Mouse (Mus musculus) hindbrain, embryonic 16.5 days (tissue): ENCODE measurements around the gene Phyh. TPM values are rescaled to one million over a fixed set of nuclear protein-coding genes. Genes with fewer than 3 reads are reported as not detected.

Experiments used
- ATAC-seq: fragments of 200-750 bp; cut with Nextera tagmentation; 2 replicates; pipeline ENCODE4 v1.8.0; 2017; ENCODE audit warnings: moderate TSS enrichment, moderate library complexity
- H3K27ac ChIP-seq: fragments of 300-500 bp; sonication (generic); 2 replicates; pipeline ENCODE4 v1.5.1; 2014; ENCODE audit warnings: low read depth, mild to moderate bottlenecking, control low read depth, low read length, moderate library complexity
- H3K27me3 ChIP-seq: fragments of 300-500 bp; sonication (generic); replicated peaks from 2 replicates; pipeline ENCODE4 v1.6.1; 2014; ENCODE audit warnings: low read length; ENCODE audit not compliant: control insufficient read depth, insufficient read depth
- H3K36me3 ChIP-seq: fragments of 300-500 bp; sonication (generic); 2 replicates; pipeline ENCODE4 v1.6.1; 2014; ENCODE audit warnings: mild to moderate bottlenecking, low read length, moderate library complexity, mixed read lengths; ENCODE audit not compliant: control insufficient read depth, insufficient read depth
- H3K4me1 ChIP-seq: fragments of 300-500 bp; sonication (generic); 2 replicates; pipeline ENCODE4 v1.6.1; 2014; ENCODE audit warnings: low read depth, low read length; ENCODE audit not compliant: control insufficient read depth, insufficient read depth
- H3K4me2 ChIP-seq: fragments of 300-500 bp; sonication (generic); 2 replicates; pipeline ENCODE4 v1.6.1; 2014; ENCODE audit warnings: mild to moderate bottlenecking, low read length, control low read depth, moderate library complexity
- H3K4me3 ChIP-seq: fragments of 300-500 bp; sonication (generic); 2 replicates; pipeline ENCODE4 v1.5.1; 2014; ENCODE audit warnings: mild to moderate bottlenecking, low read length, control low read depth, moderate library complexity
- H3K9ac ChIP-seq: fragments of 300-500 bp; sonication (generic); 2 replicates; pipeline ENCODE4 v1.6.1; 2014; ENCODE audit warnings: low read depth, mild to moderate bottlenecking, control low read depth, low read length, moderate library complexity
- H3K9me3 ChIP-seq: fragments of 300-500 bp; sonication (generic); 2 replicates; pipeline ENCODE4 v1.6.1; 2014; ENCODE audit warnings: mild to moderate bottlenecking, low read length, moderate library complexity; ENCODE audit not compliant: control insufficient read depth
- WGBS: fragments of 180-500 bp; shearing (Covaris S2); extraction: QIAGEN DNeasy Blood & Tissue Kit; methylation state at CpG from one replicate; pipeline ENCODE4 v1.1.7; 2014; 5-methylcytosine and 5-hydroxymethylcytosine counted together
- polyA plus RNA-seq: library from polyadenylated mRNA; unstranded; fragments of >200 nt; fragmentation: Nextera tagmentation; extraction: Ambion mirVana; gene quantifications from 2 replicates; pipeline ENCODE4 v1.2.1, GENCODE M21; 2015

The Phyh gene
- polyA plus RNA-seq, 1 experiment from 2014 or later, result 120 TPM

GRCm38 (mm10) chr2:4909909-4910308, 8.9 kb upstream of the Phyh start:
- Histone ChIP-seq H3K36me3 (peaks cover 26% of the 10 kb centered on the region), H3K4me2 (no peak overlapping the region), H3K9me3 (no peaks in the 10 kb centered on the region), H3K4me1 (no peaks in the 10 kb centered on the region), H3K4me3 (no peak overlapping the region), H3K27ac (no peak overlapping the region), H3K9ac (no peak overlapping the region), H3K27me3 (no peaks in the 10 kb centered on the region)
- no peak for ATAC-seq
- 70% methylated on average over 6 of the region's 6 CpGs for WGBS

GRCm38 (mm10) chr2:4910521-4910920, 8.3 kb upstream of the Phyh start:
- Histone ChIP-seq H3K27me3 (no peaks in the 10 kb centered on the region), H3K4me3 (no peak overlapping the region), H3K4me1 (no peaks in the 10 kb centered on the region), H3K27ac (no peak overlapping the region), H3K4me2 (no peak overlapping the region), H3K36me3 (peaks cover 24% of the 10 kb centered on the region), H3K9me3 (no peaks in the 10 kb centered on the region), H3K9ac (no peak overlapping the region)
- no peak for ATAC-seq
- 86% methylated on average over 4 of the region's 4 CpGs for WGBS

- Histone ChIP-seq H3K4me2 (no peak overlapping the region), H3K4me1 (peaks cover 3% of the 10 kb centered on the region; the same call in 1 of the 2 replicates), H3K36me3 (no peaks in the 10 kb centered on the region), H3K27ac (no peak overlapping the region), H3K27me3 (no peaks in the 10 kb centered on the region), H3K4me3 (no peak overlapping the region), H3K9ac (no peak overlapping the region), H3K9me3 (no peaks in the 10 kb centered on the region)
- no peak for ATAC-seq
- 68% methylated on average over 7 of the region's 7 CpGs for WGBS
Measured at GRCm38 (mm10) chr2:4913949-4914348, 4.9 kb upstream of the Phyh start.

- no peak for ATAC-seq
- Histone ChIP-seq H3K36me3 (no peaks in the 10 kb centered on the region), H3K4me3 (no peak overlapping the region), H3K27ac (no peak overlapping the region), H3K4me1 (peaks cover 3% of the 10 kb centered on the region), H3K27me3 (no peaks in the 10 kb centered on the region), H3K9me3 (no peaks in the 10 kb centered on the region), H3K9ac (no peak overlapping the region), H3K4me2 (no peak overlapping the region)
- WGBS, result 69% methylated on average over 6 of the region's 6 CpGs
Measured at GRCm38 (mm10) chr2:4916037-4916436, 2.8 kb upstream of the Phyh start.

- 24% methylated on average over 8 of the region's 8 CpGs for WGBS
- no peaks in the 10 kb centered on the region for H3K9me3 ChIP-seq
- ATAC-seq, result no peak
- H3K36me3 ChIP-seq, result no peaks in the 10 kb centered on the region
- peak overlapping the region; percentile 16 for H3K4me2 ChIP-seq
- no peaks in the 10 kb centered on the region for H3K27me3 ChIP-seq
- no peak overlapping the region for H3K4me3 ChIP-seq
- peaks cover 3% of the 10 kb centered on the region for H3K4me1 ChIP-seq
- no peak overlapping the region for H3K27ac ChIP-seq
- no peak overlapping the region for H3K9ac ChIP-seq
Measured at GRCm38 (mm10) chr2:4917326-4918021, 1.3 kb upstream of the Phyh start.

GRCm38 (mm10) chr2:4921019-4921418, 2.2 kb downstream of the Phyh start:
- Histone ChIP-seq H3K36me3 (no peaks in the 10 kb centered on the region), H3K4me3 (no peak overlapping the region), H3K9me3 (no peaks in the 10 kb centered on the region), H3K27me3 (no peaks in the 10 kb centered on the region), H3K4me1 (peaks cover 3% of the 10 kb centered on the region), H3K27ac (no peak overlapping the region), H3K9ac (no peak overlapping the region), H3K4me2 (no peak overlapping the region)
- no peak for ATAC-seq
- 72% methylated on average over 5 of the region's 5 CpGs for WGBS

- Histone ChIP-seq H3K9me3 (no peaks in the 10 kb centered on the region), H3K27me3 (no peaks in the 10 kb centered on the region), H3K4me3 (no peak overlapping the region), H3K4me1 (peaks cover 3% of the 10 kb centered on the region), H3K36me3 (no peaks in the 10 kb centered on the region), H3K27ac (no peak overlapping the region), H3K9ac (no peak overlapping the region), H3K4me2 (no peak overlapping the region)
- WGBS, result 77% methylated on average over 7 of the region's 7 CpGs
- ATAC-seq, result no peak
Measured at GRCm38 (mm10) chr2:4922476-4923164, 3.8 kb downstream of the Phyh start.

GRCm38 (mm10) chr2:4927391-4927790, 8.6 kb downstream of the Phyh start:
- 90% methylated on average over 3 of the region's 3 CpGs for WGBS
- no peak for ATAC-seq

GRCm38 (mm10) chr2:4929230-4929629, 10.4 kb downstream of the Phyh start:
- Histone ChIP-seq H3K9me3 (no peaks in the 10 kb centered on the region), H3K4me2 (no peak overlapping the region), H3K4me3 (no peak overlapping the region), H3K36me3 (peaks cover 9% of the 10 kb centered on the region), H3K4me1 (no peaks in the 10 kb centered on the region), H3K9ac (no peak overlapping the region), H3K27ac (no peak overlapping the region), H3K27me3 (no peaks in the 10 kb centered on the region)
- 85% methylated on average over 2 of the region's 2 CpGs for WGBS
- ATAC-seq, result no peak

More at GRCm38 (mm10) chr2:4927391-4927790, 8.6 kb downstream of the Phyh start:
- Histone ChIP-seq H3K4me3 (no peak overlapping the region), H3K4me1 (no peaks in the 10 kb centered on the region), H3K9me3 (no peaks in the 10 kb centered on the region), H3K4me2 (no peak overlapping the region), H3K36me3 (peaks cover 9% of the 10 kb centered on the region), H3K9ac (no peak overlapping the region), H3K27me3 (no peaks in the 10 kb centered on the region), H3K27ac (no peak overlapping the region)
